Mouse (Mus musculus) stomach, embryonic 16.5 days (tissue): ENCODE measurements at regions not wholly inside any gene's neighbourhood (a gene's known extent, or its start where the extent isn't known, plus 50 kb on each side); places are given as distances from the start of the nearest gene placed in this dataset.

Source experiments
- ATAC-seq: fragments of 200-750 bp; cut with Nextera tagmentation; 2 replicates; pipeline ENCODE4 v1.8.0; 2017; ENCODE audit warnings: moderate number of reproducible peaks, moderate TSS enrichment; ENCODE audit not compliant: insufficient read depth, low FRiP score
- H3K27ac ChIP-seq: fragments of 300-500 bp; sonication (generic); 2 replicates; pipeline ENCODE4 v1.5.1; 2014; ENCODE audit warnings: low read length
- H3K27me3 ChIP-seq: fragments of 300-500 bp; sonication (generic); 2 replicates; pipeline ENCODE4 v1.6.1; 2014; ENCODE audit warnings: low read length, control low read depth, mixed read lengths; ENCODE audit not compliant: control insufficient read depth, insufficient read depth
- H3K36me3 ChIP-seq: fragments of 300-500 bp; sonication (generic); 2 replicates; pipeline ENCODE4 v1.6.1; 2014; ENCODE audit warnings: low read length; ENCODE audit not compliant: control insufficient read depth, insufficient read depth
- H3K4me1 ChIP-seq: fragments of 300-500 bp; sonication (generic); 2 replicates; pipeline ENCODE4 v1.6.1; 2014; ENCODE audit warnings: low read length, control low read depth, mixed read lengths; ENCODE audit not compliant: control insufficient read depth, insufficient read depth
- H3K4me2 ChIP-seq: fragments of 300-500 bp; sonication (generic); 2 replicates; pipeline ENCODE4 v1.6.1; 2014; ENCODE audit warnings: low read depth, low read length, mixed read lengths
- H3K4me3 ChIP-seq: fragments of 300-500 bp; sonication (generic); replicated peaks from 2 replicates; pipeline ENCODE4 v1.5.1; 2014; ENCODE audit warnings: mild to moderate bottlenecking, low read length
- H3K9ac ChIP-seq: fragments of 300-500 bp; sonication (generic); 2 replicates; pipeline ENCODE4 v1.6.1; 2014; ENCODE audit warnings: low read length
- H3K9me3 ChIP-seq: fragments of 300-500 bp; sonication (generic); replicated peaks from 2 replicates; pipeline ENCODE4 v1.6.1; 2016; ENCODE audit warnings: low read length, control low read depth; ENCODE audit not compliant: control insufficient read depth
- WGBS: fragments of 180-500 bp; shearing (Covaris S2); extraction: QIAGEN DNeasy Blood & Tissue Kit; methylation state at CpG from one replicate; pipeline ENCODE4 v1.1.7; 2014; 5-methylcytosine and 5-hydroxymethylcytosine counted together

DNA sequence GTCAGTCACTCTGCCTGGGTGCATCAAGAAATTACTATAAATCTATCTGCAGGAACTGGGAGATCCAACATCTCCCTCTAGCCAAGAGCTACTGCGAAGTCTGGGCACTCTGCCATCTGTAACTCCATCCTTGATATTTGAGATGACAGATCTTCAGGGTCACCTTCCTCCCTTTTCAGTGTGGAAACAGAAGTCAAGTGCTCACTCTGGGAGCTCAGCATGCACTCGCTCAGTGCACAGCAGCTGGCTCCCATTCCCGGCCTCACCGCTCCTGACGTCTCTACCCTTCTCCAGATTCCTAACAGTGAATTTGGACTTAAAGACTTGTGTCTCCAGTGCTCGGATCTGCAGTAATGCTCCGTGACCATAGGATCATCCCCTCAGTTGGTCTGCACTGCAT, 400.3 kb downstream of the Fut8 start:
- Histone ChIP-seq H3K4me2 (no peak overlapping the region), H3K4me3 (no peak overlapping the region), H3K27ac (no peak overlapping the region), H3K36me3 (no peaks in the 10 kb centered on the region), H3K9ac (no peak overlapping the region), H3K9me3 (no peaks in the 10 kb centered on the region), H3K4me1 (no peaks in the 10 kb centered on the region), H3K27me3 (no peaks in the 10 kb centered on the region)
- ATAC-seq = peak; percentile 50; the same call in 1 of the 2 replicates
- WGBS = 40% methylated on average over 7 of the region's 7 CpGs

DNA sequence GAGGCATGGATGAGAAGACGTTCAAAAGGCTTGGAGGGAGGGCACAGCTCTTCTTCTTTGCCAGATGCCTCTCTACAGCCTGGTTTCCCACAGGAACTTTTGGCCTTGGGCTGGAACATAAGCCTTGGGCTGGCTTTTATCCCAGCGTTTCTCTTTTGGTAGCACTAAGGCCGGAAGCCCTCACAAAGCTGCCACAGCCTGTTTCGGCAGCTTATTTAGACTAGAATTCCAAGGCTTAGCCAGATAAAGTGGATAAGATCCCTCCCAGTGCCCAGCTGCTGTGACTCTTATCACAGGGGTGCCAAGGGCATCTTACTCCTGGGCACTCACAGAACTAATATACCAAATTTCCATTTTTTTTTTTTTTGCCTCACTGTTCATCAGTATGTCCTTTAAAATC, 404.4 kb downstream of the Fut8 start:
- Histone ChIP-seq H3K27me3 (no peaks in the 10 kb centered on the region), H3K4me1 (no peaks in the 10 kb centered on the region), H3K9ac (no peak overlapping the region), H3K4me3 (no peak overlapping the region), H3K4me2 (no peak overlapping the region), H3K27ac (no peak overlapping the region), H3K9me3 (no peaks in the 10 kb centered on the region), H3K36me3 (no peaks in the 10 kb centered on the region)
- 63% methylated on average over 4 of the region's 4 CpGs for WGBS
- ATAC-seq = no peak

DNA sequence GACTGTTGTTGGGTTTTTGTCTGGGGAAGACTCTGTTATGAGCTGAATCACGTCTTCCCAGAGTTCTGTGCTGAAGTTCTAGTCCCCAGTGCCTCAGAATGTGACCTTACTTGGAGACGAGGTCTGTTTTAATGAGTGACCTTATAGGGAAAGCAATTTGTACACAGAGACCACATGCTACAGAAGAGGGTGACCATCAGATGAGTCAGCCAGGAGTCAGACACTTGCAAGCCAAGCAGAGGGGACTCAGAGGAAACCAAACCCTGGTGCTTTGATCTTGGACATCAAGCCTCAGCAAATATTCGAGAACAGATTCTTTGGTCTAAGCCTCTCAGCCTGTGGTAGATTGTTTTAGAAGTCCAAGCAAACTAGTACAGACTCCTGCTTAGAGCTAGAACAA, 409.9 kb downstream of the Fut8 start:
- H3K27me3 ChIP-seq = no peaks in the 10 kb centered on the region
- H3K9me3 ChIP-seq = no peaks in the 10 kb centered on the region
- WGBS = 60% methylated on average over 3 of the region's 3 CpGs
- no peak overlapping the region for H3K27ac ChIP-seq
- no peak overlapping the region for H3K4me3 ChIP-seq
- no peak overlapping the region for H3K9ac ChIP-seq
- H3K4me2 ChIP-seq = no peak overlapping the region
- no peak for ATAC-seq
- H3K4me1 ChIP-seq = no peaks in the 10 kb centered on the region
- H3K36me3 ChIP-seq = no peaks in the 10 kb centered on the region

DNA sequence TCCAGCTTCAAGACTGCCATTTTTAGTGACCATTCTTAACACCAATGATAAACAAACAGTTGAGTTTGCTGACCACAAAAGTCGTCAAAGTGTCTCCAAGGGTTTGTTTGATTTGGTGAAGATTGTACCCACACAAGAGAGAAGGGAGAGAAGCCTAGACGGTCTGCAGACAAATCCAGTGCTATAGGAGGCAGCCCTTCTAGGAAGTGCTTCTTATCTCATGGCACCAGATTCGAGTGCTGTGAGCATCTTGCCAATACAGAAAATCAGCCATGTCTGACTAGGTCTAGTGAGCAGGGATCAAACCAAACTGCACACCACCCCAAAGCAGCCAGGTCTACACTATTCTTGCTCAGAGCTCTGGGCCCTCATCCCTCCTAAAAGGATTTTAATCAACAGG, 416.4 kb downstream of the Fut8 start:
- Histone ChIP-seq H3K4me1 (no peaks in the 10 kb centered on the region), H3K4me3 (no peak overlapping the region), H3K36me3 (no peaks in the 10 kb centered on the region), H3K27ac (no peak overlapping the region), H3K9ac (no peak overlapping the region), H3K27me3 (no peaks in the 10 kb centered on the region), H3K9me3 (no peaks in the 10 kb centered on the region), H3K4me2 (no peak overlapping the region)
- no peak for ATAC-seq
- 49% methylated on average over 3 of the region's 3 CpGs for WGBS

DNA sequence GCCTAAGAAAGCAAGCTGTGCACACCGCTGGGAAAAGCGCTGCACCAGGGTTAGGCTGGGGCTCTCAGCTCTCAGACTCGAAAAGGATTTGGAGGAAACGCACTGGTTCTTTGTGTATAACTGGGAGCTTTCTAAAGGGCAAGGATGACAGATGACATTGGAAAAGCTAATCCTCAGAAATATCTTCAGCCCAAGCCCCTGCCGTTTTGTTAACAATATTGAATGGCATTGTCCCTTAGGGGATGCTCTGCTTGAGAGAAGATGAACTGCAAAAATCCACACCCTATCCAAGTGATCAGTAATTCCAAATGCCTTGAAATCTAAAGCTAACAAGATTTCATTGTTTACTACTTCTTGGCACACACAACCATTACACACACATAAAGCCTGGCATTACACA, 419.1 kb downstream of the Fut8 start:
- Histone ChIP-seq H3K4me3 (no peak overlapping the region), H3K9me3 (no peaks in the 10 kb centered on the region), H3K27ac (no peak overlapping the region), H3K4me1 (no peaks in the 10 kb centered on the region), H3K9ac (no peak overlapping the region), H3K4me2 (no peak overlapping the region), H3K36me3 (no peaks in the 10 kb centered on the region), H3K27me3 (no peaks in the 10 kb centered on the region)
- ATAC-seq = no peak
- 55% methylated on average over 5 of the region's 5 CpGs for WGBS

DNA sequence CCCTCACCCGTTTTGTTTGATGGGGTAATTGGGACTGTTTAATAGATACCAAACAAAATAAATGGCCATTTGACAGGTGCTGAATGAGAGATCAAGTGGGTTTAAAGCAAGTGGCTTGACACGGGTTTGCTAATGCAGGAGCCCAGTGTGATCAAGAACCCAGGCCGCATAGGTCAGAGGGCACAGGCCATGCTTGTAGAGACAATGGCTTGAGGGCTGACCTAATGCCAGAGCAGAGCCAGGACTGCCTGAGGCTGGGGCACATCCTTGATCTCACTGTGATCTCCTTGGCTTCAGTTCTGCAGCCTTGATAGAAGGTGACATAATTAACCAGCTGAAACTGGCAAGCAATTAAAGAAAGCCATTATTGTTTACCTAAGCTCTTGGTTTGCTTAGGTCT, 420.0 kb downstream of the Fut8 start:
- WGBS = 51% methylated on average over 3 of the region's 3 CpGs
- no peaks in the 10 kb centered on the region for H3K36me3 ChIP-seq
- no peak overlapping the region for H3K4me2 ChIP-seq
- no peaks in the 10 kb centered on the region for H3K27me3 ChIP-seq
- no peak overlapping the region for H3K9ac ChIP-seq
- no peak overlapping the region for H3K4me3 ChIP-seq
- H3K9me3 ChIP-seq = no peaks in the 10 kb centered on the region
- H3K27ac ChIP-seq = no peak overlapping the region
- H3K4me1 ChIP-seq = no peaks in the 10 kb centered on the region
- no peak for ATAC-seq

DNA sequence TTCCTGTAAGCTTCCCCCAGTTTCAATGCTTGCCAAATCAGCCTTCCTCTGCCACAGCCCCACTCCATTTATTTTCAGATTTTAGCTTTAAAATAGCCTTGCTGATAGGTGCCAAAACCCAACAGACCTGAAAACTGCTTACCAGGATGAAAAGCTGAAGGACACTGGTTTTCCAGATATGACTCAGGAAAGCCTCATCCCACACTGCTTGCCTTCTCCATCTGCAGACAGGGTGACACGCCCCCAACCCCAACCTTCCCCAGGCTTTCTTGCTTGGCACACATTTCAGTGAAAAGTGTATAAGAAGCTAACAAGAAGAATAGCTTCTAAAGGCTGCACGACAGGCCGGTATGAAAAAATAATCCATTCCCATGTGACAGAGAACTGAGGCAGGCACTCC, 425.3 kb downstream of the Fut8 start:
- WGBS = 54% methylated on average over 3 of the region's 3 CpGs
- Histone ChIP-seq H3K9ac (no peak overlapping the region), H3K27ac (no peak overlapping the region), H3K9me3 (no peaks in the 10 kb centered on the region), H3K27me3 (no peaks in the 10 kb centered on the region), H3K4me3 (no peak overlapping the region), H3K36me3 (no peaks in the 10 kb centered on the region), H3K4me1 (no peaks in the 10 kb centered on the region), H3K4me2 (no peak overlapping the region)
- ATAC-seq = no peak

DNA sequence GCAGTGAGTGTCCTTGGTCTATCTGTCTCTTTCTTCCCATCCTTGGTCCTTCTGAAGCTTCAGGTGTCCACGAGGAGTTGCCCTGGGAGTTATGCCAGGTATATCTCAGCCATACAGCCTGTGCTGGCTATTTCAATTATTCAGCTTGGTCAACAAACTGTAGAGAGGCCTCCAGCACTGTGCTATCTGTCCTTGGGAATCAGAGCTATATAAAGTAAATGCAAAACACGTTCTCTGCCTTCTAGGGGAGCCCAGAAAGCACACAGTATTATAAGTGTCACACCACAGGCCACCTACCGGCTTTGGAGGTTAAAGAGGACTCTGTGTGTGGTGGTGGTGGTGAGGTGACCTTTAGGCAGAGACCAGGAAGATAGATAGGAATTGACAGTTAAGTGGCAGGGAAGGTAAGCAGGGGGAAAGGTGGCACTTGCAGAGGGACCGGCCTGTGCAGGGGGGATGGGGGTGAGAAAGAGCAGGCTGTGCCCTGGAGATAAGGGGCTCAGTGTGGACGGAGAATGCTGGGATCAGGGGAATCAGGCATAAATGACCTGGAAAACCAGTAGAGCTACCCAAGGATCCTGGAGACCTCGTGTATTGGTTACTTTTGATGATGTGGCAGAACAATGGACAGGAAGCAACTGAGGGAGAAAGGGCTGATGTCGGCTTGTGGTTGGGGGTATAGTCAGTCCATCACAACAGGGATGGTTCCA, 425.9 kb downstream of the Fut8 start:
- ATAC-seq = peak; percentile 41; the same call in 1 of the 2 replicates
- no peak overlapping the region for H3K4me3 ChIP-seq
- no peaks in the 10 kb centered on the region for H3K27me3 ChIP-seq
- 47% methylated on average over 7 of the region's 7 CpGs for WGBS
- no peak overlapping the region for H3K27ac ChIP-seq
- no peaks in the 10 kb centered on the region for H3K9me3 ChIP-seq
- no peaks in the 10 kb centered on the region for H3K4me1 ChIP-seq
- no peak overlapping the region for H3K4me2 ChIP-seq
- H3K36me3 ChIP-seq = no peaks in the 10 kb centered on the region
- no peak overlapping the region for H3K9ac ChIP-seq

DNA sequence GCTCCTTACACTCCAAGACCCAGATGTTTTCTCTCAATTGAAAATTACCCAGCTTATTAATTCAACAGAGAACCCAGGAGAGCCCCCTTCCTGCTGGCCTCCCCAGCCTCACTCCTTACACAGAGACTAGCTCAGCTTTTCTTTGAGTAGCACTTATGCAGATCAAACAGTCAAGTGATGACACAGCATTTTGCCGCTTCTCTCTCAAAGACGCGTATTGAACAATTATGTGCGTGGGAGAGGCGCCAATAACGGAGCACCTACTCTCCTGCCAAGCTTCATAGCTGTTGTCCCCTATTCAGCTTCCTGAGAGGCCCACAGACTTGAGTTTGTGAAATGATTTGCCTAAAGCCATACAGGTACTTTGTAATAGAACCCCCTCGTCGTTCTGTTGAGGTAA, 428.5 kb downstream of the Fut8 start:
- Histone ChIP-seq H3K36me3 (no peaks in the 10 kb centered on the region), H3K27me3 (no peaks in the 10 kb centered on the region), H3K27ac (no peak overlapping the region), H3K4me1 (no peaks in the 10 kb centered on the region), H3K9ac (no peak overlapping the region), H3K9me3 (no peaks in the 10 kb centered on the region), H3K4me3 (no peak overlapping the region), H3K4me2 (no peak overlapping the region)
- ATAC-seq = no peak
- 70% methylated on average over 8 of the region's 8 CpGs for WGBS
